Mouse (Mus musculus) gastrocnemius, postnatal 36 days (tissue): Measurements from ENCODE around the gene Supt20. TPM values are rescaled to one million over a fixed set of nuclear protein-coding genes. Genes with fewer than 3 reads are reported as not detected.
"Not testable (repeated sequence)": the region's sequence is repeated elsewhere in the genome, so short reads cannot be mapped to it uniquely, and the experiment has no call there.

ENCODE experiments used
- DNase-seq, 2 experiments: peaks; one replicate each; pipeline ENCODE4 v3.0.0; 2022
- intact Hi-C: fragments of 180-260 bp; cut with DNase I; formaldehyde crosslinking; loops from one replicate; pipeline ENCODE4 v1.15.1; 2025
- total RNA-seq, 2 experiments: library from RNA; stranded (reverse); gene quantifications; 2 replicates each; pipeline ENCODE4 v1.2.3; 2021

Supt20 gene
- total RNA-seq, 2 experiments from 2014 or later: 9.7 to 10.1 TPM

GRCm38 (mm10) chr3:54693056-54693415, 429 bp downstream of the Supt20 start:
- intact Hi-C loops: no loop called here
- no peak for DNase-seq

GRCm38 (mm10) chr3:54699759-54700301, 7.2 kb downstream of the Supt20 start:
- intact Hi-C loops: no loop called here
- no peak for DNase-seq

GRCm38 (mm10) chr3:54704106-54704505, 11.5 kb downstream of the Supt20 start:
- DNase-seq, intact Hi-C loops: not testable (repeated sequence)

GRCm38 (mm10) chr3:54708972-54709371, 16.4 kb downstream of the Supt20 start:
- intact Hi-C loops: no loop called here
- no peak for DNase-seq

GRCm38 (mm10) chr3:54714253-54714652, 21.6 kb downstream of the Supt20 start, which contains the start of gene Gm21958:
Gene Gm21958, minus strand, starts transcription at chr3:54714353.
- intact Hi-C loops: no loop called here
- no peak for DNase-seq

- intact Hi-C loops: no loop called here
Observed at GRCm38 (mm10) chr3:54715461-54715860, 22.9 kb downstream of the Supt20 start.

GRCm38 (mm10) chr3:54717348-54717747, 24.7 kb downstream of the Supt20 start:
- intact Hi-C loops: no loop called here
- no peak for DNase-seq

More at GRCm38 (mm10) chr3:54715461-54715860, 22.9 kb downstream of the Supt20 start:
- DNase-seq: no peak

- DNase-seq: no peak
- intact Hi-C loops: no loop called here
Observed at GRCm38 (mm10) chr3:54718947-54719346, 26.3 kb downstream of the Supt20 start.

- DNase-seq: no peak
- intact Hi-C loops: no loop called here
Observed at GRCm38 (mm10) chr3:54723741-54724500, 31.3 kb downstream of the Supt20 start.

GRCm38 (mm10) chr3:54725344-54725743, 32.7 kb downstream of the Supt20 start:
- DNase-seq: no peak
- intact Hi-C loops: no loop called here

- DNase-seq: no peak
- intact Hi-C loops: no loop called here
Observed at GRCm38 (mm10) chr3:54727588-54727987, 35.0 kb downstream of the Supt20 start.

GRCm38 (mm10) chr3:54728100-54728499, 35.5 kb downstream of the Supt20 start:
- intact Hi-C loops: no loop called here
- DNase-seq: no peak

- DNase-seq: no peak
- intact Hi-C loops: no loop called here
Observed at GRCm38 (mm10) chr3:54731626-54732150, 39.1 kb downstream of the Supt20 start.

GRCm38 (mm10) chr3:54732371-54732770, 39.8 kb downstream of the Supt20 start:
- intact Hi-C loops: no loop called here
- DNase-seq: no peak

GRCm38 (mm10) chr3:54734411-54735246, 42.0 kb downstream of the Supt20 start:
- peak; percentile 82 to 85 for DNase-seq
- intact Hi-C loops: loop anchor here (2.0 to 5.0 kb wide), 2 partner anchors 38 to 73 kb away; partner anchors contain the start of gene Rfxap

GRCm38 (mm10) chr3:54735247-54736046, 42.8 kb downstream of the Supt20 start, which contains the start of the genes Exosc8 and Alg5:
Gene Exosc8, minus strand, starts transcription at chr3:54735393.
Gene Alg5, plus strand, starts transcription at chr3:54735539.
- DNase-seq: peak; percentile 77 to 94
- intact Hi-C loops: loop anchor here (2.0 to 5.0 kb wide), 2 partner anchors 39 to 72 kb away; partner anchors contain the start of gene Rfxap

GRCm38 (mm10) chr3:54736101-54736927, 43.7 kb downstream of the Supt20 start:
- no peak for DNase-seq

GRCm38 (mm10) chr3:54737317-54737716, 44.7 kb downstream of the Supt20 start:
- intact Hi-C loops: loop anchor here (5.0 kb wide), 1 partner anchor 70 kb away; the partner anchor contains the start of gene Rfxap
- no peak for DNase-seq

More at GRCm38 (mm10) chr3:54736101-54736927, 43.7 kb downstream of the Supt20 start:
- intact Hi-C loops: loop anchor here (5.0 kb wide), 1 partner anchor 71 kb away; the partner anchor contains the start of gene Rfxap

GRCm38 (mm10) chr3:54741965-54742364, 49.4 kb downstream of the Supt20 start:
- DNase-seq: no peak
- intact Hi-C loops: no loop called here
